In the genomic region with DNA sequence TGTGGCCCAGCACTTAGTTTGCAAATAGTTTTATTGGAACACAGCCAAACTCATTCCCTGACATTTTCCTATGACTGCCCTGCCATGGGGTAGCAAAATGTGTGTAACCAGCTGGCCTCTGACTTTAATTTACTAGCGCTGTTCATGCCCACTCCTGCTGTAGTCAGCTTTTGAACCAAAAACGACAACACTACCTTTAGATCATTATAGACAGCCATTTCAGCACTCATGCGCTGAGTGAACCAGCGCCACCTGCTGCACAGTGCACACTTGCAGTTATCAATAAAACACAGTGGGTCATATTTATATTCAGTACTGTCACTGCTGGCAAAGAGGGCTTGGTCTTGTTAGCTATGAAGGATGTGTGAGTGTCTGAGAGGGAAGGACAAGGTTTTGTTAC, we compare ENCODE assay signal across 9 mouse cellular contexts.
DNase-seq lines count a peak whose midpoint lies in the region; ATAC-seq and TF ChIP-seq lines count a peak whose summit lies in the region.
"Had no signal": no experiment of that assay in that cellular context is flagged by ENCODE, and none has a peak within 500 bp of the region (broad histone marks: within the 10 kb centered on the region; RNA-seq: fewer than 3 reads in every experiment).

No protein-coding gene starts in this region.

- H3K36me3 ChIP-seq in hindbrain, embryonic 16.5 days (ENCODE audit: control insufficient read depth, insufficient read depth, low read length) = peaks cover 3% of the 10 kb centered on the region
- H3K36me3 ChIP-seq: heart, embryonic 10.5 days had no signal

- DNase-seq in adrenal gland, postnatal 36 days = peak; percentile 27 to 62
- no peak for DNase-seq in adrenal gland, postnatal 14 days
- DNase-seq in layer of hippocampus, adult 2 months (ENCODE audit: low spot score in 2 of 2) = no peak
- DNase-seq in layer of hippocampus, adult 9-11 months = no peak
- peak; percentile 33 for DNase-seq in A20 (ENCODE audit: low read depth, low spot score)
- DNase-seq in urinary bladder, postnatal 14 days (ENCODE audit: low spot score) = no peak
- DNase-seq in T-cell, adult 2 months (ENCODE audit: low spot score) = no peak

- no peaks in the 10 kb centered on the region for H3K27me3 ChIP-seq in hindbrain, embryonic 16.5 days (replicated peaks; ENCODE audit: control insufficient read depth, insufficient read depth, low read length)

- WGBS in hindbrain, embryonic 16.5 days = 61% methylated on average over 4 of the region's 4 CpGs

- no peaks in the 10 kb centered on the region for H3K9me3 ChIP-seq in hindbrain, embryonic 16.5 days (ENCODE audit: control insufficient read depth, low read length)
- H3K9me3 ChIP-seq: heart, embryonic 10.5 days had no signal

- H3K9ac ChIP-seq in hindbrain, embryonic 16.5 days (ENCODE audit: low read depth, low read length) = no peak overlapping the region

- no peak overlapping the region for H3K4me2 ChIP-seq in hindbrain, embryonic 16.5 days (ENCODE audit: low read length)

- H3K4me3 ChIP-seq in layer of hippocampus, adult 2 months = no peak overlapping the region
- no peak overlapping the region for H3K4me3 ChIP-seq in hindbrain, embryonic 16.5 days (ENCODE audit: low read length)
- H3K4me3 ChIP-seq: heart, embryonic 10.5 days had no signal

- TF ChIP-seq CTCF in layer of hippocampus, adult 2 months (conservative IDR thresholded peaks at IDR 0.05) = peak; percentile 83

- no peaks in the 10 kb centered on the region for H3K4me1 ChIP-seq in hindbrain, embryonic 16.5 days (ENCODE audit: control insufficient read depth, insufficient read depth, low read depth, low read length)
- H3K4me1 ChIP-seq: heart, embryonic 10.5 days had no signal

- peak; percentile 75 for ATAC-seq in hindbrain, embryonic 16.5 days

- no peak overlapping the region for H3K27ac ChIP-seq in layer of hippocampus, adult 2 months
- no peak overlapping the region for H3K27ac ChIP-seq in hindbrain, embryonic 16.5 days (ENCODE audit: low read depth, low read length)
- H3K27ac ChIP-seq: heart, embryonic 10.5 days had no signal

Comparison
In these comparisons a context has a peak if more than half of its experiments do, and no peak if none do; other contexts are left out.
1. DNase-seq: peak in adrenal gland, postnatal 36 days (2 of 2) and A20 (single experiment); none in adrenal gland, postnatal 14 days (single experiment), layer of hippocampus, adult 2 months (0 of 2), layer of hippocampus, adult 9-11 months (single experiment), urinary bladder, postnatal 14 days (single experiment) and T-cell, adult 2 months (single experiment).